Mouse (Mus musculus) kidney, postnatal 4 days (tissue): ENCODE results near the gene BC024978.
A peak's percentile ranks its signal among the peaks of the same experiment; 100 is the strongest.

Experiments used
- DNase-seq, 2 experiments: peaks; one replicate each; pipeline ENCODE4 v3.0.0; 2021; ENCODE audit warnings: mixed read lengths in 2 of 2

Gene BC024978

GRCm38 (mm10) chr7:27177942-27178323 is 17.6 kb upstream of the BC024978 start:
- DNase-seq = no peak

GRCm38 (mm10) chr7:27178324-27179216 is 17.0 kb upstream of the BC024978 start, which contains the start of gene Rab4b:
Gene Rab4b, minus strand, starts transcription at chr7:27178896.
- DNase-seq = peak; percentile 99 to 100

- no peak for DNase-seq
Observed at GRCm38 (mm10) chr7:27179217-27179918, 16.2 kb upstream of the BC024978 start.

- DNase-seq = peak; percentile 70 to 79
Observed at GRCm38 (mm10) chr7:27180036-27180435, 15.5 kb upstream of the BC024978 start.

- no peak for DNase-seq
Observed at GRCm38 (mm10) chr7:27180837-27181695, 14.5 kb upstream of the BC024978 start, which contains the start of the genes Gm21983 and Mia. Gene Gm21983, minus strand, starts transcription at chr7:27181086. Gene Mia, minus strand, starts transcription at chr7:27181157.

- no peak for DNase-seq
Observed at GRCm38 (mm10) chr7:27182498-27182897, 13.1 kb upstream of the BC024978 start.

- DNase-seq = peak; percentile 60 to 65
Observed at GRCm38 (mm10) chr7:27184964-27185363, 10.6 kb upstream of the BC024978 start.

- no peak for DNase-seq
Observed at GRCm38 (mm10) chr7:27185986-27186385, 9.6 kb upstream of the BC024978 start.

GRCm38 (mm10) chr7:27189271-27189931 is 6.2 kb upstream of the BC024978 start:
- DNase-seq = peak; percentile 23 to 35

- DNase-seq = no peak
Observed at GRCm38 (mm10) chr7:27192434-27192833, 3.1 kb upstream of the BC024978 start.

- no peak for DNase-seq
Observed at GRCm38 (mm10) chr7:27193731-27194130, 1.9 kb upstream of the BC024978 start.

- DNase-seq = no peak
Observed at GRCm38 (mm10) chr7:27197136-27197535, 1.6 kb downstream of the BC024978 start.

GRCm38 (mm10) chr7:27197634-27198033 is 2.1 kb downstream of the BC024978 start:
- no peak for DNase-seq

- no peak for DNase-seq
Observed at GRCm38 (mm10) chr7:27198355-27198754, 2.8 kb downstream of the BC024978 start.

GRCm38 (mm10) chr7:27198779-27199178 is 3.2 kb downstream of the BC024978 start:
- DNase-seq = no peak

GRCm38 (mm10) chr7:27203730-27204449 is 8.3 kb downstream of the BC024978 start:
- DNase-seq = no peak

GRCm38 (mm10) chr7:27212626-27213025 is 17.0 kb downstream of the BC024978 start:
- no peak for DNase-seq

GRCm38 (mm10) chr7:27218586-27218985 is 23.0 kb downstream of the BC024978 start:
- no peak for DNase-seq

GRCm38 (mm10) chr7:27219937-27220336 is 24.4 kb downstream of the BC024978 start:
- no peak for DNase-seq

GRCm38 (mm10) chr7:27221939-27222338 is 26.4 kb downstream of the BC024978 start:
- DNase-seq = no peak

GRCm38 (mm10) chr7:27222538-27222937 is 27.0 kb downstream of the BC024978 start:
- no peak for DNase-seq
